Mouse (Mus musculus) left cerebral cortex, adult 2 months (tissue): ENCODE measurements at regions not wholly inside any gene's neighbourhood (a gene's known extent, or its start where the extent isn't known, plus 50 kb on each side); places are given as distances from the start of the nearest gene placed in this dataset.

Experiments
- DNase-seq, 2 experiments: peaks; one replicate each; pipeline ENCODE4 v3.0.0; 2021 to 2022; ENCODE audit warnings: low spot score in 2 of 2, mixed read lengths in 1 of 2; ENCODE audit errors: extremely low spot score in 1 of 2
- H3K27ac ChIP-seq: fragments of 200-600 bp; 2 replicates; pipeline ENCODE4 v1.8.1; 2022
- H3K4me3 ChIP-seq: fragments of 200-600 bp; 2 replicates; pipeline ENCODE4 v1.8.1; 2022
- CTCF ChIP-seq: fragments of 200-600 bp; IDR thresholded peaks from 2 replicates; pipeline ENCODE4 v1.8.1; 2022; ENCODE audit warnings: antibody characterized with exemption, mild to moderate bottlenecking, moderate library complexity
- intact Hi-C: fragments of 180-260 bp; cut with DNase I; formaldehyde crosslinking; loops from one replicate; pipeline ENCODE4 v1.15.1; 2025

- Histone ChIP-seq H3K4me3 (no peak overlapping the region), H3K27ac (peak overlapping the region; percentile 47; the same call in 1 of the 2 replicates)
- DNase-seq = peak in 1 of 2 experiments; percentile 16
- no peak for TF ChIP-seq CTCF
- intact Hi-C loops = loop anchor here (5.0 kb wide), 1 partner anchor 113 kb away; no protein-coding TSS in a partner anchor
These were observed 53.3 kb upstream of the Hmgn3 start for GRCm38 (mm10) chr9:83199771-83200170.

GRCm38 (mm10) chr9:83199176-83199575 lies 52.7 kb upstream of the Hmgn3 start:
- Histone ChIP-seq H3K27ac (peak overlapping the region; percentile 47; the same call in 1 of the 2 replicates), H3K4me3 (no peak overlapping the region)
- intact Hi-C loops = loop anchor here (5.0 kb wide), 1 partner anchor 113 kb away; no protein-coding TSS in a partner anchor
- TF ChIP-seq CTCF = no peak
- DNase-seq = no peak

GRCm38 (mm10) chr9:83197013-83197412 lies 50.5 kb upstream of the Hmgn3 start:
- H3K27ac ChIP-seq = no peak overlapping the region
- no peak overlapping the region for H3K4me3 ChIP-seq
- intact Hi-C loops = loop anchor here (5.0 kb wide), 1 partner anchor 115 kb away; no protein-coding TSS in a partner anchor
- DNase-seq = no peak
- TF ChIP-seq CTCF = no peak
